Mouse (Mus musculus): ENCODE data around the gene Znrf2.

Znrf2 gene

GRCm38 (mm10) chr6:54816388-54817065 lies at the start of gene Znrf2:
TSS of gene Znrf2 (plus strand) at chr6:54816916.
- peak; percentile 94 to 96 for DNase-seq (ENCODE audit: low spot score in 2 of 2)

DNA sequence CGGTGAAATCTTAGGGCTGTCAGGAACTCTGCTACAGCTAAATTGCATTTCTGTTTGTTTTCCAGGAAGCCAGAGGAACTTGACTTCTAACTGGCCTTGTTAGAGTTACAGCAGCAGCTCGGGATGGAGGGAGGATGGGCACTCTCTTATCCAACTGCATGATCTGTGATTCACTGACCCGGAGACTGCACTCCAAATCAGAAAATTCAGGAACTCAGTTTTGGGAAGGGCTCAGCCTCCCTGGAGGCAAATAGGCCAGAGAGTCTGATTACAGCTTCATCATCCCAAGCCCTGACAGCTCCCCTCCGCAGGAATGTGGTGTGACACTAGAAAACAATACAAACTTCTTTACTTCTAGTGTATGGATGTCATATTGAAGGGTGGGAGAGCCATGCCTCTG lies 49.0 kb upstream of the Znrf2 start:
- no peak for DNase-seq (ENCODE audit: low spot score in 2 of 2)

GRCm38 (mm10) chr6:54770766-54771165 lies 46.0 kb upstream of the Znrf2 start:
- DNase-seq (ENCODE audit: low spot score in 2 of 2): no peak

DNA sequence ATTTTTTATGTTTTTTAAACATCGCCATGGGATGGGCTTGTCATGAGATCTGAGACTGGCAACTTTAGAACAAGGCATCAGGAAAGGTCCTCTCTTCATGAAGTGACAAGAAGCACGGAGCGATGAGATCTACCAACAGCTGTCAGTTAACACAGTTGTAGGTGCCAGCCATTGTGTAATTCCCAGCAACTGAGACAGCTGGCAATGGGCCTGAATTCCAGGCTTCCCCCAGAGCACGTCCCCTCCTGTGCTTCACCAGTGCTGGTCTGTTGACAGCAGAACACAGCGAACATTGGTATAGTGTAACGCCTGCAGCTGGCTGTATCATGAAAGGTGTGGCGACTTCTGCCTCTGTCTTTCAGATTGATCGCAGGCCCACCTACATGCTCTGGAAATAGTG lies 45.5 kb upstream of the Znrf2 start:
- DNase-seq (ENCODE audit: low spot score in 2 of 2): peak; percentile 24 to 58

- DNase-seq (ENCODE audit: low spot score in 2 of 2): no peak
Observed at GRCm38 (mm10) chr6:54772078-54772477, 44.6 kb upstream of the Znrf2 start.

GRCm38 (mm10) chr6:54775739-54776138 lies 41.0 kb upstream of the Znrf2 start:
- DNase-seq (ENCODE audit: low spot score in 2 of 2): no peak

GRCm38 (mm10) chr6:54777661-54778060 lies 39.1 kb upstream of the Znrf2 start:
- DNase-seq (ENCODE audit: low spot score in 2 of 2): no peak

DNA sequence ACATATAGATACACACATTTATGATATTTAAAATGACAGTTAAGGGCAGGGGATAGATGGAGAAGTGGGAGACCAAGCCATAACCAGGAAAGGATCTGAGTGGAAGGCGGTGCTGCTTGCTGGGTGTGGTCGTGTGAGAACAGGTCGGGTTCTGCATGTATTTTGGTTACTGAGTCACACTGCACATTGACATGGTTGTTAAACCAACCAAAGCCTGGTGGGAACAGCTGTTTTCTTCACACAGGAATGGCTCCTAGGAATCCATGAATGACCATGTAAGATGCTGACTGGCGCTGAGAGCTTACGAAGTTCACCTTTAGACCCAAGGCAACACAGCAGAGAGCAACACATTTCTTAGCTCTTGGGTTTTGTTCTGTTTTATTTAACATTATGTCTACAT lies 36.7 kb upstream of the Znrf2 start:
- no peak for DNase-seq (ENCODE audit: low spot score in 2 of 2)

GRCm38 (mm10) chr6:54780569-54781304 lies 36.0 kb upstream of the Znrf2 start:
- no peak for DNase-seq (ENCODE audit: low spot score in 2 of 2)

DNA sequence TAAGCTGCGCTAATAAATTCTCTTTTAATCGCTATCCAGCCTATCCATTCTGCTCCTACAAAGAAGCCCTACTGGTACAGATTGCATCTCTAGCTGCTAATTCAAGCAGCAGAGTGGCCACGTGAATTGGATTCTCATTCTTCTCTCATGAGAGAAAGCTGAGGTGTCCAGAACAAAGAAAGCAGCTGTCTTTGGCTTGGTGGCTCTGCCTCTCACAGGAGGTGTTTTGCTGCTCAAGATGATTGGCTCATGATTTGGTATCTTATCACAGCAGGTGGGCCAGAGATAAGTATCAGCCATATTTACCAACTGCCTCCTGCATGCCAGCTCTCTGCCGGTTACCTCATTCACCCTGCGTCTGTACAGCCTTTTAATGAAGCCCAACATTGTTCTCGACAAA lies 34.8 kb upstream of the Znrf2 start:
- no peak for DNase-seq (ENCODE audit: low spot score in 2 of 2)

- DNase-seq (ENCODE audit: low spot score in 2 of 2): no peak
Observed at GRCm38 (mm10) chr6:54785098-54785730, 31.5 kb upstream of the Znrf2 start.

DNA sequence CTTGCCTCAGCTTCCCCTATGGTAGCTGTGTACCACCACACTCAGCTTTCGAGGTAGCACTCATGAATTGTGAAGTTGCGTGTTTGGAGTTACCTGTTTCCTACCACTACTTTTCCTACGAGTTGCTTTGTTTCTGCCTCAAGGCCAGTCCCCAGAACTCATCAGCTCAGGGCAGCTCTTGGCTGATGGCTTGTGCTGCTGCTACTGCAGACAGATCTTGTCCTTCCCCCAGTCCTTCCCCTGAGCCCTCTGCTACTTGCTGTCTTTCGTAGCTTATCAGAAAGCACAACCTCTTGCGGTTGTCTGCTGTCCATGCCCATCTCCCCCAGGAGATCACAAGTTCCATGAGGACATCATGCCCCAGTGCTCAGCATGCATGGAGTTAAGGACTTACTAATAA lies 29.9 kb upstream of the Znrf2 start:
- DNase-seq (ENCODE audit: low spot score in 2 of 2): no peak

DNA sequence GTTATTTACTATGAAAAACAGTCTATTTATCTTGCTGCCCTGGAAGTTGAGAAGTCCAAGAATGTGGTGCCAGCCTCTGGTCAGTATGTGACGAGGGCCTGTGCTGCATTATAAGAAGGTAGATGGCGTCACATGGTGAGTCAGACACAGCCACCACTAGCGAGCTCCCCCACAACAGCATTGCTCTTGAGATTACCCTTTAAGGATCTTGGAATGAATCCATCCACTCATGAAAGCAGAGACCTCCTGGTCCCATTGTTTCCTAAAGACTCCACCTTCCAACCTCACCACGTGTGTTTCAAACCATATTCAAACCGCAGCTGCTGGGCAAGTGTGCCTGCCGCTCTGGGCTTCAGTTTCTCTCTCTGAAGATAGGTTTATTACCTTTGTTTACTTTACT lies 28.2 kb upstream of the Znrf2 start:
- DNase-seq (ENCODE audit: low spot score in 2 of 2): no peak

GRCm38 (mm10) chr6:54789139-54789538 lies 27.6 kb upstream of the Znrf2 start:
- no peak for DNase-seq (ENCODE audit: low spot score in 2 of 2)

DNA sequence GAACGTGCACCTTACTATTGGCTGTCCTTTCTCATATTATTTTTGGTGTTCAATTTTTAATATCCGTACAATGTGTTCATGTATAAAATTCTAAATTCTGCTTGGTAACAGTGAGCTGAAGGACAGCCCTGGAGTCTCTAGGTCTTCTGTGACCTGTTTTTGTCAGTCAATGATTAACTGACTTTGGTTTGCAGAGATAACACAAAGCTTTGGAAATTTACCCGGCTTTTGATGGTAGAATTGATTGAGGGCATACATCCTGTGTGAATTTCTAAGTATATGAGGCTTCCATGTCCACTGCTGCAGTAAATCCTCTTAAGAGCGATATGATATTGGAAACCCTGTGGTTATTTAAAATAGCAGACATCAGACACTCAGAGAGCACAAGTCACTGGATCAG lies 26.6 kb upstream of the Znrf2 start:
- DNase-seq (ENCODE audit: low spot score in 2 of 2): no peak

- no peak for DNase-seq (ENCODE audit: low spot score in 2 of 2)
Observed at GRCm38 (mm10) chr6:54793853-54794252, 22.9 kb upstream of the Znrf2 start.

DNA sequence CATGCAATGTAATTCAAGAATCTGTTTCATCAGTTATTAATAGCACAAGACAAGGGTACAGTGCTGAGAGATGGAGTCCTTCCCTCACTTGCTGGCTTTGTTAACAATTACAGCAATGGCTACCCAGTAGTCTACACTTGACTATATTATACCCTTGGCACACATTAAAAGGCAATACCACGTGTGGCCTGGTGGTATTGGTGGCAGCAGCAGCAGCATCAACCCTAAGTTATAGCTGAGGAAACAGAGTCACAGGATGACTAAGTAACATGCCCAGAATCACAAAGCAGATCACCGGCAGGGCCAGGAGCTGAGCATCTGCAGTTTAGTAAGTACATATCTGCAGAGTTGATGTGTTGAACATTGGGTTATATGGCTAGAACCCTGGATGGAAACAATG lies 22.3 kb upstream of the Znrf2 start:
- DNase-seq (ENCODE audit: low spot score in 2 of 2): no peak

- no peak for DNase-seq (ENCODE audit: low spot score in 2 of 2)
Observed at GRCm38 (mm10) chr6:54794991-54795390, 21.7 kb upstream of the Znrf2 start.

- DNase-seq (ENCODE audit: low spot score in 2 of 2): no peak
Observed at GRCm38 (mm10) chr6:54795971-54796370, 20.7 kb upstream of the Znrf2 start.

GRCm38 (mm10) chr6:54802348-54802747 lies 14.4 kb upstream of the Znrf2 start:
- DNase-seq (ENCODE audit: low spot score in 2 of 2): no peak

DNA sequence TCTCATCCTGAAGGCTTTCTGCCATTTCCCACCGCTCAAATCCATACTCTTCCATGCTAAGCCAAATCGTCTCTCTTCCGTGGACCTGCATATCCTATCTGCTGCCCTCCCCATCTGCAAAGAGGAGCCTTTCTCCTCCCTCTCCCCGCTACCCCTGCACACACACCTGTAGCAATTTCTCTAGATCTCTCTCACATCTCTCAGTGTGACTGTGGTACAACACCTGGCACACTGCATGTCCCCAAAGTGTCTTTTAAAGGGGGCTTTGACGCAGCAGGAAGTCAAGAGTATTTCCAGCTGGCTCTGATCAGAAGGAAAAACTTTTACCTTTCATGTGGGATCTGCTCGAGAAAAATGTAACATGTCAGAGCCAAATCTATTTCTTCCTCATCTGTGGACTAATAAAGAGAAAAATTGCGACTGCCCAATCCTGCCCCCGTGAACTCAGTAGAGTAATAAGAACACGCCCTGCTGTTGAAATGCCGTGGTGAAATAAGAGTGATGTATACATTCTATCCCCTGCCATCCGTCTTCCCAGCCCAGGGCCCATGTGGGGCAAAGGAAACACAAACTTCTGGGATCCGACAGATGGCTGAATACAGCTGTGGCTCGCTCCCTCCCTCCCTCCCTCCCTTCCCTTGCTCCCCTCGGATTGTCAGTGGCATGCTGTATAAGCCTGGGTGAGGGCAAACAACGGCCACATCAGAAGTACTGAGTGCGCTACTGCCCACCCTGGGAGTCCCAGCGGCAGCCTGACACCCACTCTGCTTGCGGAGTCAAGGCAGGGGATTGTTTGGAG lies 12.5 kb upstream of the Znrf2 start:
- no peak for DNase-seq (ENCODE audit: low spot score in 2 of 2)

GRCm38 (mm10) chr6:54805779-54806178 lies 10.9 kb upstream of the Znrf2 start:
- DNase-seq (ENCODE audit: low spot score in 2 of 2): no peak

Measured in heart, adult 9 months (tissue).